Mouse (Mus musculus) lung, adult 2 months (tissue): ENCODE measurements around the gene Cox7a2l. TPM values are rescaled to one million over a fixed set of nuclear protein-coding genes. Genes with fewer than 3 reads are reported as not detected.
A peak's percentile ranks its signal among the peaks of the same experiment; 100 is the strongest.

ENCODE experiments used
- DNase-seq: peaks from one replicate; pipeline ENCODE4 v3.0.0; 2022
- H3K4me1 ChIP-seq: fragments of 200-500 bp; 2 replicates; pipeline ENCODE4 v1.6.1; 2011; ENCODE audit warnings: low read length; ENCODE audit not compliant: control insufficient read depth, insufficient read depth
- H3K4me3 ChIP-seq: fragments of 200-500 bp; replicated peaks from 2 replicates; pipeline ENCODE3; 2011; ENCODE audit warnings: low read depth, mild to moderate bottlenecking, control low read depth, low read length; ENCODE audit errors: extremely low read depth
- CTCF ChIP-seq: fragments of 200-500 bp; IDR thresholded peaks from 2 replicates; pipeline ENCODE4 v1.5.1; 2011; ENCODE audit warnings: mild to moderate bottlenecking, low read length, control low read depth; ENCODE audit not compliant: insufficient read depth
- POLR2A ChIP-seq: fragments of 200-500 bp; IDR thresholded peaks from 2 replicates; pipeline ENCODE4 v1.6.1; 2011; ENCODE audit warnings: low read depth, mild to moderate bottlenecking, control low read depth, low read length, borderline replicate concordance; ENCODE audit errors: extremely low read depth
- WGBS: fragments of 180-500 bp; shearing (Covaris S2); methylation state at CpG from one replicate; pipeline ENCODE4 v1.1.7; 2018; 5-methylcytosine and 5-hydroxymethylcytosine counted together
- polyA plus RNA-seq: library from polyadenylated mRNA; depleted of rRNA; stranded (reverse); fragments of >200 nt; gene quantifications from 2 replicates; pipeline ENCODE4 v1.2.3, GENCODE M21; 2012; rRNA removed

The Cox7a2l gene
- 78.2 and 96.7 TPM in 2 replicates for polyA plus RNA-seq

- WGBS = 90% methylated on average over 8 of the region's 8 CpGs
These were observed at the start of gene Cox7a2l for GRCm38 (mm10) chr17:83517280-83518015. Cox7a2l (minus strand) TSS chr17:83517330.

GRCm38 (mm10) chr17:83565506-83565905, 48.4 kb upstream of the Cox7a2l start:
- WGBS = 66% methylated on average over 4 of the region's 4 CpGs
- DNase-seq = no peak
- Histone ChIP-seq H3K4me1 (no peaks in the 10 kb centered on the region), H3K4me3 (no peak overlapping the region)
- TF ChIP-seq POLR2A (no peak), CTCF (no peak)

More at GRCm38 (mm10) chr17:83517280-83518015, at the start of gene Cox7a2l:
- Histone ChIP-seq H3K4me1 (peaks cover 8% of the 10 kb centered on the region; the same call in 1 of the 2 replicates), H3K4me3 (no peak within 1 kb of the TSS)
- no peak for DNase-seq
- TF ChIP-seq POLR2A (no peak), CTCF (no peak)

- Histone ChIP-seq H3K4me3 (no peak overlapping the region), H3K4me1 (no peaks in the 10 kb centered on the region)
- no peak for TF ChIP-seq CTCF
- TF ChIP-seq POLR2A = no peak
- no peak for DNase-seq
- WGBS = 40% methylated on average over 12 of the region's 12 CpGs
These were observed 47.1 kb upstream of the Cox7a2l start for GRCm38 (mm10) chr17:83564119-83564820.

- 37% methylated on average over 10 of the region's 10 CpGs for WGBS
- H3K4me3 ChIP-seq = peak overlapping the region; percentile 36
- H3K4me1 ChIP-seq = no peaks in the 10 kb centered on the region
- no peak for TF ChIP-seq POLR2A
- TF ChIP-seq CTCF = peak; percentile 66
- peak; percentile 57 for DNase-seq
These were observed 46.6 kb upstream of the Cox7a2l start for GRCm38 (mm10) chr17:83563703-83564111.

DNA sequence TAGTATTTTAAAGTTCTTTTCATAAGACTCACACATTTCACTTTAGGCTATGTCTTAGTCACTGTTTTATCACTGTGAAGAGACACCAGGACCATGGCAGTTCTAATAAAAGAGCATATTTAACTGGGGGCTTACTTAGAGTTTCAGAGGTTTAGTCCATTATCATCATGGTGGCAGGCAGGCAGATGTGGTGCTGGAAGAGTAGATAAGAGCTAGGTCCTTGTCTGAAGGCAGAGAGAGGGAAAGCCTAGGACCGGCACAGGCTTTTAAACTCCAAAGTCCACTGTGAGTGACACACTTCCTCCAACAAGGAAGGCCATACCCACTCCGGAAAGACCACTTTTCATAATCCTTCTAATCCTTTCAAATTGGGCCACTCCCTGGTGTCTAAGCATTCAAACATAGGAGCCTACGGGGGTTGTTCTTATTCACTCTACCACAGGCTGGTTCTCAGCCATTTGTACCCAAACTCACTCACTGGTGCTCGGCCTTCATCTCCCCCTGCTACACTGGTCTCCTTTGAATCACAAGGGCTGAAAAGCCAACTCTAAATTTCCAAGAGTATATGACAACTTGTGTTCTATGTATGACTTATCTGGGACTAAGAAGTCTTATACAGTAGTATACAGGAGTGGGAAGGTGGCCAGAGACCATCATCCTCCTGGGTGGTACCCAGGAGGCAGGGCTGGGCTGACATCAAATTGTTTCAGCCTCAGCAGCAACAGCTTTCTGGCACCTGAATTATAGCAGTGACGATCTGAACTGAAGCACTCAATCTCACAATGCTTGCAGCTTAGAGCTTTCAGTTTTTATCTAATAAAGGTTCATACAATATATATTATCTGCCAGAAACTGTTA, 45.3 kb upstream of the Cox7a2l start:
- TF ChIP-seq CTCF (no peak), POLR2A (no peak)
- 91% methylated on average over 5 of the region's 5 CpGs for WGBS
- Histone ChIP-seq H3K4me3 (no peak overlapping the region), H3K4me1 (no peaks in the 10 kb centered on the region)
- no peak for DNase-seq

DNA sequence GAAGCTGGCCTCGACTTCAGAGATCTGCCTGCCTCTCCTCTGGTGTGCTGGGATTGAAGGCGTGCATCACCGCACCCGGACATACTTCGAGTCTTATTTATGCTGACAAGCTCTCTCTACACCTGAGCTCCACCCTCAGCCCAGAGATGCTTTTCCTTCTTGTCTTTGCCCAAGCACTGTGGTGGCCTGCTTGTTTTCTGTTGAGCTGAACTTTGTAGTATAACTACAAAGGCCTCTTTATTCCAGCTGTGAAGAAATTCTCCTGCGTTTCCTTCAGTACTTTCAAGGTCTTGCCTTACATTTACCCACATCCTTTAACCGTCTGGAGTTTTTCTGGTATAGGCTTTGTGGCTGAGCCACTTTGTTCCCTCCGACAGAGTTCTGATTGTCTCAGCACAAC, 42.0 kb upstream of the Cox7a2l start:
- TF ChIP-seq CTCF = no peak
- TF ChIP-seq POLR2A = no peak
- no peak overlapping the region for H3K4me3 ChIP-seq
- WGBS = 72% methylated on average over 8 of the region's 8 CpGs
- no peaks in the 10 kb centered on the region for H3K4me1 ChIP-seq
- no peak for DNase-seq

DNA sequence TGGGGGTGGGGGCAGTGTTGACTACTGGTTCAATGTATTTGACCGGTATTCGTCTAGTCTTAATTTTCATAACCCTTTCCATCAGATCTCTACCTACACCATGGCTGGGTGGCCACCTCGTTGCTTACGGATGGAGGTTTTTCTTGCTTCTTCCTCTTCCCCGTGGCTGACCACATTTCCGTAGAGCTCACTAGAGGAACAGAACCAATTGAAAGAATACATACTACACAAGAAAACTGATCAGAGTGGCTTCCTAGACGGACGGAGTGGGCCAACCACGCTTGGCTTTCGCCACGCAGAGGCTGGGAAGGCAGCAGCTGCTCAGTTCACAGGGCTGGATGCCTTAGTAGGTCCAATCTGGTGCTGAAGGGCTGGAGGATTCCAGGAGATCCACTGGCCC, 38.7 kb upstream of the Cox7a2l start:
- H3K4me3 ChIP-seq = no peak overlapping the region
- DNase-seq = no peak
- TF ChIP-seq POLR2A (no peak), CTCF (no peak)
- WGBS = 85% methylated on average over 11 of the region's 11 CpGs
- H3K4me1 ChIP-seq = no peaks in the 10 kb centered on the region

- TF ChIP-seq CTCF (no peak), POLR2A (no peak)
- WGBS = 90% methylated on average over 7 of the region's 7 CpGs
- H3K4me3 ChIP-seq = no peak overlapping the region
- no peak for DNase-seq
- H3K4me1 ChIP-seq = no peaks in the 10 kb centered on the region
These were observed 37.9 kb upstream of the Cox7a2l start for GRCm38 (mm10) chr17:83554997-83555396.
